Mouse (Mus musculus) neural tube, embryonic 14.5 days (tissue): ENCODE measurements around the gene Dnaja2. TPM values are rescaled to one million over a fixed set of nuclear protein-coding genes. Genes with fewer than 3 reads are reported as not detected.

ENCODE experiments used
- ATAC-seq: fragments of 200-750 bp; cut with Nextera tagmentation; 2 replicates; pipeline ENCODE4 v1.8.0; 2017; ENCODE audit warnings: low read depth, mild to moderate bottlenecking, moderate TSS enrichment, moderate library complexity
- H3K27ac ChIP-seq: fragments of 300-500 bp; sonication (generic); 2 replicates; pipeline ENCODE4 v1.5.1; 2014; ENCODE audit warnings: low read depth, mild to moderate bottlenecking, control low read depth, low read length, moderate library complexity, mixed read lengths
- H3K27me3 ChIP-seq: fragments of 300-500 bp; sonication (generic); 2 replicates; pipeline ENCODE4 v1.6.1; 2014; ENCODE audit warnings: low read length; ENCODE audit not compliant: control insufficient read depth, insufficient read depth
- H3K36me3 ChIP-seq: fragments of 300-500 bp; sonication (generic); 2 replicates; pipeline ENCODE4 v1.6.1; 2014; ENCODE audit warnings: low read length, mixed read lengths; ENCODE audit not compliant: control insufficient read depth, insufficient read depth
- H3K4me1 ChIP-seq: fragments of 300-500 bp; sonication (generic); 2 replicates; pipeline ENCODE4 v1.6.1; 2014; ENCODE audit warnings: low read length; ENCODE audit not compliant: control insufficient read depth, insufficient read depth
- H3K4me2 ChIP-seq: fragments of 300-500 bp; sonication (generic); 2 replicates; pipeline ENCODE4 v1.6.1; 2014; ENCODE audit warnings: mild to moderate bottlenecking, low read depth, low read length, control low read depth
- H3K4me3 ChIP-seq: fragments of 300-500 bp; sonication (generic); 2 replicates; pipeline ENCODE4 v1.5.1; 2014; ENCODE audit warnings: low read depth, low read length, control low read depth, mixed read lengths
- H3K9ac ChIP-seq: fragments of 300-500 bp; sonication (generic); replicated peaks from 2 replicates; pipeline ENCODE4 v1.6.1; 2014; ENCODE audit warnings: low read depth, mild to moderate bottlenecking, control low read depth, low read length, mixed read lengths
- H3K9me3 ChIP-seq: fragments of 300-500 bp; sonication (generic); 2 replicates; pipeline ENCODE4 v1.6.1; 2016; ENCODE audit warnings: low read length; ENCODE audit not compliant: control insufficient read depth
- WGBS: fragments of 180-500 bp; shearing (Covaris S2); extraction: QIAGEN DNeasy Blood & Tissue Kit; methylation state at CpG from one replicate; pipeline ENCODE4 v1.1.7; 2014; 5-methylcytosine and 5-hydroxymethylcytosine counted together
- polyA plus RNA-seq: library from polyadenylated mRNA; unstranded; fragments of >200 nt; fragmentation: Nextera tagmentation; extraction: Ambion mirVana; gene quantifications from 2 replicates; pipeline ENCODE4 v1.2.1, GENCODE M21; 2014

The Dnaja2 gene
- polyA plus RNA-seq = 167 and 200 TPM in 2 replicates

DNA sequence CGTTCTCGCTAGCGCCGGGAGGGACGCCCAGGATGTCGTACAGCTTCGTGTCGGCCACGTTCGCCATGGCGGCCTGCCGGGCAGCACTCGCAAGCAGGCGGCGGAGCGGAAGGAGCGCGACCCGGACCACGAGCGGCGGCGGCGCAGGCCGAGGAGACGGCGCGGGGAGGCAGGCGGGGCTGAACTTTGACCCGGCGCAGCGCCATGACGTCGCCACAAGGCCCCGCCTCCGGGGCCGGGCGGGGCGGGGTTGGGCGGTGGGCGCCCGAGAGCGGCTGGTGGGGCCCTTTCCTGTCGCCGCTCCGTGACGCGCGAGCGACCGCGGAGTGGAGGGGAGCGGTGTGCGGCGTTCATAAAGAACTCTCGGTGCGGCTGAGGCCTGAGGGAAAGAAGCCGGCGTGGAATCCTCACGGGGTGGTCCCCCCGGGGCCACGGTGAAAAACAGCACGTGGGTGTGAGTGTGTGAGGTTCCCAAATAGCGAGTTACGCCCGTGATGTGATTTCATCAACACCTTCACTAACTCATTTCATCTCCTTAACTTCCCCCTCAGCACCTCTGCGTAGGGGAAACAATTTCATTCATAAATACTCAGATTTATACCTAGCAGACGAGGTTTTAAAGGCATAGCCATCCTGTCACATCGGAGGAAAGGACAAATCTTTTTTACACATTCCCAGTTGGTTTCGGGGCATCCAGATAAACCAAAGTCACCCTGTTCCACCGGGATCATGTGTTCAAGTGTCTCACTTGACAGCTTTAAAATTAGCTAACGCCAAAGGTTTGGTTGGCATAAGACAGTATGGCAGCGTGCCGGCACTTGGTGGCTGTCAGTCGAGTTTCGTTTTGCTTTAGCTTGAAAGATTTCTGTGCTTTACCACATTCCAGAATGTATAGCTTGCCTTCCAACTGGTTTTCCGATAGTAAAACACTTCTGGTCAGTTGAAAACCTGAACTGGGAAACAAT lies at the start of gene Dnaja2:
TSS of gene Dnaja2 (minus strand) at position 164 of the 965 bp plus-strand sequence.
- WGBS = under 1% methylated on average over 76 of the region's 77 CpGs

DNA sequence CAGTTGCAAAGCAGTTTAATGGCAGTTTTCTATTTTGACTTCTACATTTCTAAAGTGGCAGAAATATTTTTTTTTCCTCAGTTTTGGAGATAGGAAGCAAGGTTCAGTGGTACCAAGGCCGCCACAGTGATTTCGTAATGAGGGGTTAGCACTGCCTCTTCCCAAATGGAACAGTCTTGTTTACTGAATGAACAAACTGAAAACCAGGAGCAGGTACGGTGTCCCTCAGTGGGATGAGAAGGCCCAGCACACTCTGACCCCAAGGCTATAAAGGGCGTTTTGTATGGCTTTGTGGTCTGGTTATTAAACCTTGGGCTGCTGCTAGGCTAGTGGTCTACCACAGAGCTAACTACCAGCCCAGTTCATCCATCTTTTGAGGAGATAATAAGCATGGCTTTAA lies 49.1 kb upstream of the Dnaja2 start:
- no peaks in the 10 kb centered on the region for H3K4me1 ChIP-seq
- H3K4me2 ChIP-seq = no peak overlapping the region
- 78% methylated on average over 4 of the region's 4 CpGs for WGBS
- no peaks in the 10 kb centered on the region for H3K36me3 ChIP-seq
- H3K9me3 ChIP-seq = no peaks in the 10 kb centered on the region
- H3K27ac ChIP-seq = no peak overlapping the region
- H3K4me3 ChIP-seq = no peak overlapping the region
- no peak overlapping the region for H3K9ac ChIP-seq
- no peak for ATAC-seq
- no peaks in the 10 kb centered on the region for H3K27me3 ChIP-seq

More for the DNA sequence above, at the start of gene Dnaja2:
- H3K4me2 ChIP-seq = peak within 1 kb of the TSS; percentile 93
- peak within 1 kb of the TSS; percentile 93 for H3K4me3 ChIP-seq
- H3K9ac ChIP-seq = peak within 1 kb of the TSS; percentile 88
- no peaks in the 10 kb centered on the region for H3K9me3 ChIP-seq
- peaks cover 10% of the 10 kb centered on the region; the same call in 1 of the 2 replicates for H3K36me3 ChIP-seq
- H3K27me3 ChIP-seq = no peaks in the 10 kb centered on the region
- peaks cover 8% of the 10 kb centered on the region; the same call in 1 of the 2 replicates for H3K4me1 ChIP-seq
- peak; percentile 94 for ATAC-seq
- H3K27ac ChIP-seq = peak within 1 kb of the TSS; percentile 92

DNA sequence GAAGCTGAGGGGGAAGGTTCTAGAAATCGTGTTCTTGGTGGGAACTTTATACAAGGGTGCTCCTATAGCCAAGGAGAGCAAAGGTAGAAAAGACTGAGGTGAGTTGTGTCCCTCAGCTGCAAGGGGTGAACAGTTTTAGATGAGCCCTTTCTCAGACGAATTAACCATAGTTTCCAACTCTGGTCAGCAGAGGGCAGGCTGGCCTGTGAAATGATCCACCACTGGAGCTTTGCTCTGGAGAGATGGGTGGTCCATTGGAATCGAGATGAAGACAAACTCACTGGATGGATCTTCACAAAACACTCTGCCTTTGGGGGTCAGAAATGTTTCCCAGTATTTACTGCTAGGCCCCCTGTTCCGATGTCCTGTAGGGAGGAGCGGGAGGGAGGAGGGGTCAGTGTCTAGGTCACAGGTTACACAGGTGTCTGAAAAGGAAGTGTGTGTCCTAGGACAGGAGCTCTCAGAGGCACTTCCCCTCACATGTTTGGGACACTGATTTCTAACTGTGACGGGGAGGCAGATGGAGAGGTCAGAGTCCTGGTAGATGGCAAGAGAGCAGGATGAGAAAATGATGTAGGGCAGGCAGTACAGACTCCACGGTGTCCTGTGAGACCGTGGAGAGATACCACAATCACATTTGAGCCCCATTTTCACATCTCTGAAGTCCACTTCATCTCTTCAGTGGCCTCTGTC lies 48.2 kb upstream of the Dnaja2 start:
- 39% methylated on average over 8 of the region's 8 CpGs for WGBS
- Histone ChIP-seq H3K4me2 (no peak overlapping the region), H3K36me3 (no peaks in the 10 kb centered on the region), H3K27me3 (no peaks in the 10 kb centered on the region), H3K4me1 (no peaks in the 10 kb centered on the region), H3K9ac (no peak overlapping the region), H3K9me3 (no peaks in the 10 kb centered on the region), H3K27ac (no peak overlapping the region), H3K4me3 (no peak overlapping the region)
- ATAC-seq = peak; percentile 61; the same call in 1 of the 2 replicates

DNA sequence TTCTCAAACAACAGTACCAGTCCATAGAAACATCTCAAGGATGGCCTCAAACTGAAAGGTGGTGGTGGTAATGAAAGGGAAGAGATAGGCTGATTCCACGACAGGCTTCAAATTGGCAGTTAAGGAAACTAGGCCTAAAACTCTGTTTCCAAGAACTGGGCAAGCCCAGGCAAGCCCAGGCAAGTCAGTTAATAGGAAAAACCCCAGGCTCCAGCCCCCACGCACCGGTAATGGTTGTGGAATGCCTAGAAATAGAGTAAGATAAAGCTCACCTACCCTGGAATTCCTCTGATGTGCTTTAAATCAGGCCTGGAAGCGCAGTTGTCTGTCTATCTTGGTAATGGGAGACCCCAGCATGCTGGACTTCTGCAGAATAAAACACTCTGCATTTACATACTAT lies 47.6 kb upstream of the Dnaja2 start:
- H3K9me3 ChIP-seq = no peaks in the 10 kb centered on the region
- no peaks in the 10 kb centered on the region for H3K4me1 ChIP-seq
- H3K36me3 ChIP-seq = no peaks in the 10 kb centered on the region
- H3K9ac ChIP-seq = no peak overlapping the region
- no peak overlapping the region for H3K4me2 ChIP-seq
- ATAC-seq = no peak
- no peak overlapping the region for H3K27ac ChIP-seq
- WGBS = 84% methylated on average over 4 of the region's 4 CpGs
- H3K27me3 ChIP-seq = no peaks in the 10 kb centered on the region
- no peak overlapping the region for H3K4me3 ChIP-seq

DNA sequence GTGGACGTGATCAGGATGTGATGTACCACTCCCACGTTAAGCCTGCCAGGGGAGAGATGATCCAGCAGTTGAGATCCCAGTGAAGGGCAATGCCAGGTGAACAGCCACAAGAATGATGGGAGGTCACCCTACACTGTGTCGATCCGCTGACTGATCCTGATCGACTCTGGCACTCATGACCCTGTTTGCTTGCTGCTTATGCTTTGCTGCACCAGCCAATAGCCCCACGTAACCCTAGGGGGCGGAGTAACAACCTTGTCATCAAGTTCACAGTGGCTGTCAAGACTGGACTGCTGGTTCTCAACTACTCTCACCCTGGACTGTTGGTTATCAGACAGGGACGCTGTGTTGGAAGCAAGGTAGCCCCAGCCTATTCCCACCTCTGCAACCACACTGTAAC lies 46.6 kb upstream of the Dnaja2 start:
- H3K9ac ChIP-seq = no peak overlapping the region
- no peaks in the 10 kb centered on the region for H3K36me3 ChIP-seq
- H3K9me3 ChIP-seq = no peaks in the 10 kb centered on the region
- H3K4me2 ChIP-seq = no peak overlapping the region
- no peak overlapping the region for H3K4me3 ChIP-seq
- H3K27ac ChIP-seq = no peak overlapping the region
- no peak for ATAC-seq
- H3K27me3 ChIP-seq = no peaks in the 10 kb centered on the region
- no peaks in the 10 kb centered on the region for H3K4me1 ChIP-seq
- 85% methylated on average over 8 of the region's 8 CpGs for WGBS

DNA sequence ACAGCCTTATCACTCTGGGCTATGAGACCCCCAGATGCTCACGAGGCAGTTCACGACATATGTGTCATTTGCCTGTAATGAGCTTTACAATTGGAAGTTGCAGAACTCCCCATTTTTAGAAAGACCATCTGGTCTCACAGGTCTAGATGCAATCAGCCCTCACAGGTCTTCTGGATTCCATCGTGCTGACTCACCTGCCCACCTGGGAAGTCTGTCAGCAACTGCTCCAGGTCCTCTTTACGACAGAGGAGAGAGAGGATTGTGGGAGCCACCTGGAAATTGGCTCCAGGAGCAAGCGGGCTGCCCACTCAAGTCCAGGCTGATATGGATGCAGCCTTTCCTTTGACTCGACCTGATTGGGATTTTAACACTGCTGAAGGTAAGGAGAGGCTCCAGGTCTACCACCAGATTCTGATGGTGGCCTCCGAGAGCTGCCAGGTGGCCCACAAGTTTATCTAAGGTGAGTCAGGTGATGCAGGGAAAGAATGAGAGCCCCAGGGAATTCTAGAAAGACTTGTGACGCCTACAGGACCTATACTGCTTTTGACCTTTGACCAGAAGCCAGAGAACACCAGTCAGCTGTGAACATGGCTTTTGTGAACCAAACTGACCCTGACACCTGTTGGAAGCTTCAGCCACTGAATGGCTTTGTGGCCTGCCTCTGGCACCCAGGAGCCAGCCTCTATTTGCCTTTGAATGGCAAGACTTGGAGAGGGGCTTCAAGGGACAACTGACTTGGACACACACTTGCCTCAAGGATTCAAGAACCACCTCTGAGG lies 42.5 kb upstream of the Dnaja2 start:
- Histone ChIP-seq H3K9ac (no peak overlapping the region), H3K4me1 (no peaks in the 10 kb centered on the region), H3K4me3 (no peak overlapping the region), H3K27me3 (no peaks in the 10 kb centered on the region), H3K27ac (no peak overlapping the region), H3K36me3 (no peaks in the 10 kb centered on the region), H3K4me2 (no peak overlapping the region), H3K9me3 (no peaks in the 10 kb centered on the region)
- 75% methylated on average over 8 of the region's 8 CpGs for WGBS
- no peak for ATAC-seq

DNA sequence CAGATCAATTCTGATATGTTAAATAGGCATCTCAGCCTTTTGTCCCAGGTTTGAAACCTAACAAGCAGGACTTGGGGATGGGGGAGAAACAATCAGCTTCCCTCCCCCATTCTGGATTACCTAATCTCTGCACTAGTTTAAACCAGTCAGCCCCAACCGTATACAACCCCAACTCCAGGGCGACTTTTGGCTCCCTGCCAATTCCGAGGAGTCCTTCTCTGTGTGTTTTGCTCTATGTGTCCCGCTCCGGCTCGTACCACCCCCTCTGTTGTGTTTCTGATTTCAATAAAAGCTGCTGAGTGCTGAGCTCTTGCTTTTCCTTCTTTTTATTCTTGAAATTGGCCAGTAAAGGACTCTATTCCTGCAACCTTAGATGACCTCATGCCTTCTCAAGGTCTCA lies 40.2 kb upstream of the Dnaja2 start:
- no peak overlapping the region for H3K4me2 ChIP-seq
- no peak overlapping the region for H3K27ac ChIP-seq
- WGBS = 36% methylated on average over 6 of the region's 6 CpGs
- no peak overlapping the region for H3K4me3 ChIP-seq
- no peak overlapping the region for H3K9ac ChIP-seq
- H3K27me3 ChIP-seq = no peaks in the 10 kb centered on the region
- H3K36me3 ChIP-seq = no peaks in the 10 kb centered on the region
- no peak for ATAC-seq
- no peaks in the 10 kb centered on the region for H3K4me1 ChIP-seq
- no peaks in the 10 kb centered on the region for H3K9me3 ChIP-seq

DNA sequence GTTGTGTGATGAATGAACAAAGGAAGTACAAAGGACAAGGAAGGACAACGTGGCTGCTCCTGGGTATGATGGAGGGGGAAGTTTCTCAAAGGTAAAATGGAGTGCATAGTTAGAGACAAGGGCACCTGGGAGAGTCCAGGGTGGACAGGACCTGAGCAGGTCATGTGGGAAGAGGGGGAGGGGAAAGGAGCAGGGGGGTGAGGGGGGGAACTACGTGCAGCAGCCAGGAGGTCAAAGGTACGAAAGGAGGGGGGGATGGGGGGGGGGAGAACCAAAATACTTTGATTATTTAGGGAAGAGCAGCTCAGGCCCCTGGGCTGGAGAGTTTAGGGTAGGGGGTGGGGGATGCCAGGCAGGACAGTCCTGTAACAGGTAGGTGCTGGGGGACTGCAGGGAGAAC lies 39.8 kb upstream of the Dnaja2 start:
- no peaks in the 10 kb centered on the region for H3K36me3 ChIP-seq
- ATAC-seq = no peak
- no peak overlapping the region for H3K4me3 ChIP-seq
- WGBS = 58% methylated on average over 3 of the region's 3 CpGs
- H3K27me3 ChIP-seq = no peaks in the 10 kb centered on the region
- H3K4me2 ChIP-seq = no peak overlapping the region
- H3K27ac ChIP-seq = no peak overlapping the region
- H3K4me1 ChIP-seq = no peaks in the 10 kb centered on the region
- no peaks in the 10 kb centered on the region for H3K9me3 ChIP-seq
- H3K9ac ChIP-seq = no peak overlapping the region
